Mouse (Mus musculus) liver, postnatal 0 days (tissue): Measurements from ENCODE around the gene Sox10. TPM values are rescaled to one million over a fixed set of nuclear protein-coding genes. Genes with fewer than 3 reads are reported as not detected.

Experiments used
- ATAC-seq: fragments of 200-750 bp; cut with Nextera tagmentation; 2 replicates; pipeline ENCODE4 v1.8.0; 2017; ENCODE audit warnings: mild to moderate bottlenecking, moderate library complexity
- DNase-seq: peaks from one replicate; pipeline ENCODE4 v3.0.0-alpha.2; 2016
- H3K27ac ChIP-seq: fragments of 300-500 bp; sonication (generic); 2 replicates; pipeline ENCODE4 v1.5.1; 2014; ENCODE audit warnings: antibody characterized with exemption, moderate library complexity, mild to moderate bottlenecking, low read depth
- H3K27me3 ChIP-seq: fragments of 300-500 bp; sonication (generic); 2 replicates; pipeline ENCODE4 v1.6.1; 2014; ENCODE audit warnings: low read length, control low read depth, mixed read lengths; ENCODE audit not compliant: insufficient read depth
- H3K36me3 ChIP-seq: fragments of 300-500 bp; sonication (generic); replicated peaks from 2 replicates; pipeline ENCODE4 v1.6.1; 2014; ENCODE audit warnings: mild to moderate bottlenecking, control low read depth, low read length, moderate library complexity, mixed read lengths; ENCODE audit not compliant: insufficient read depth
- H3K4me1 ChIP-seq: fragments of 300-500 bp; sonication (generic); 2 replicates; pipeline ENCODE4 v1.6.1; 2014; ENCODE audit warnings: antibody characterized with exemption, mild to moderate bottlenecking, control low read depth; ENCODE audit not compliant: insufficient read depth
- H3K4me2 ChIP-seq: fragments of 300-500 bp; sonication (generic); 2 replicates; pipeline ENCODE4 v1.6.1; 2014; ENCODE audit warnings: low read depth, mild to moderate bottlenecking, low read length, moderate library complexity, mixed read lengths
- H3K4me3 ChIP-seq: fragments of 300-500 bp; sonication (generic); 2 replicates; pipeline ENCODE4 v1.5.1; 2014; ENCODE audit warnings: low read depth, low read length
- H3K9ac ChIP-seq: fragments of 300-500 bp; sonication (generic); replicated peaks from 2 replicates; pipeline ENCODE4 v1.6.1; 2014; ENCODE audit warnings: mild to moderate bottlenecking, moderate library complexity
- H3K9me3 ChIP-seq: fragments of 300-500 bp; sonication (generic); 2 replicates; pipeline ENCODE4 v1.6.1; 2016; ENCODE audit warnings: mild to moderate bottlenecking, control low read depth, low read length, mixed read lengths
- CTCF ChIP-seq: sonication (generic); IDR thresholded peaks from 2 replicates; pipeline ENCODE4 v1.5.1; 2016; ENCODE audit warnings: antibody characterized with exemption, low read depth
- EP300 ChIP-seq: IDR thresholded peaks from 2 replicates; pipeline ENCODE4 v1.6.1; 2016; ENCODE audit warnings: antibody characterized with exemption, low read depth, mild to moderate bottlenecking
- WGBS: fragments of 180-500 bp; shearing (Covaris S2); extraction: QIAGEN DNeasy Blood & Tissue Kit; methylation state at CpG from one replicate; pipeline ENCODE4 v1.1.7; 2014; ENCODE audit not compliant: insufficient replicate concordance; 5-methylcytosine and 5-hydroxymethylcytosine counted together
- polyA plus RNA-seq: library from polyadenylated mRNA; unstranded; fragments of >200 nt; fragmentation: Nextera tagmentation; extraction: Ambion mirVana; gene quantifications from 2 replicates; pipeline ENCODE4 v1.2.1, GENCODE M21; 2015

Sox10 gene
- polyA plus RNA-seq, 1 experiment from 2014 or later: 0.07 TPM

GRCm38 (mm10) chr15:79192885-79193845 is 28.1 kb upstream of the Sox10 start:
- Histone ChIP-seq H3K27ac (no peak overlapping the region), H3K4me2 (no peak overlapping the region), H3K4me1 (peaks cover 13% of the 10 kb centered on the region; the same call in 1 of the 2 replicates), H3K4me3 (no peak overlapping the region), H3K27me3 (no peaks in the 10 kb centered on the region), H3K36me3 (no peaks in the 10 kb centered on the region), H3K9ac (no peak overlapping the region), H3K9me3 (no peaks in the 10 kb centered on the region)
- TF ChIP-seq EP300: no peak
- no peak for TF ChIP-seq CTCF
- WGBS: 58% methylated on average over 26 of the region's 27 CpGs
- no peak for DNase-seq
- no peak for ATAC-seq

- WGBS: 88% methylated on average over 6 of the region's 6 CpGs
- TF ChIP-seq CTCF (no peak), EP300 (no peak)
- ATAC-seq: no peak
- Histone ChIP-seq H3K9ac (no peak overlapping the region), H3K27ac (no peak overlapping the region), H3K4me1 (peaks cover 13% of the 10 kb centered on the region; the same call in 1 of the 2 replicates), H3K4me2 (no peak overlapping the region), H3K27me3 (no peaks in the 10 kb centered on the region), H3K9me3 (no peaks in the 10 kb centered on the region), H3K36me3 (no peaks in the 10 kb centered on the region), H3K4me3 (no peak overlapping the region)
- no peak for DNase-seq
These were observed 27.4 kb upstream of the Sox10 start for GRCm38 (mm10) chr15:79192450-79192849.

GRCm38 (mm10) chr15:79191426-79191825 is 26.4 kb upstream of the Sox10 start:
- no peaks in the 10 kb centered on the region for H3K9me3 ChIP-seq
- TF ChIP-seq EP300: no peak
- no peak for TF ChIP-seq CTCF
- H3K27ac ChIP-seq: no peak overlapping the region
- H3K9ac ChIP-seq: no peak overlapping the region
- no peaks in the 10 kb centered on the region for H3K27me3 ChIP-seq
- DNase-seq (no peak), ATAC-seq (no peak)
- H3K4me1 ChIP-seq: peaks cover 13% of the 10 kb centered on the region; the same call in 1 of the 2 replicates
- no peak overlapping the region for H3K4me3 ChIP-seq
- WGBS: 93% methylated on average over 2 of the region's 2 CpGs
- no peaks in the 10 kb centered on the region for H3K36me3 ChIP-seq
- no peak overlapping the region for H3K4me2 ChIP-seq

- DNase-seq (peak; percentile 49), ATAC-seq (peak; percentile 77)
- H3K4me3 ChIP-seq: no peak overlapping the region
- TF ChIP-seq EP300 (no peak), CTCF (no peak)
- no peak overlapping the region for H3K4me2 ChIP-seq
- H3K27ac ChIP-seq: peak overlapping the region; percentile 69
- H3K9ac ChIP-seq: no peak overlapping the region
- H3K27me3 ChIP-seq: no peaks in the 10 kb centered on the region
- H3K4me1 ChIP-seq: 0 out of 2 replicates have a peak, but pooled peaks cover 4% of the 10 kb centered on the region
- 57% methylated on average over 8 of the region's 8 CpGs for WGBS
- H3K36me3 ChIP-seq: no peaks in the 10 kb centered on the region
- no peaks in the 10 kb centered on the region for H3K9me3 ChIP-seq
These were observed 22.8 kb upstream of the Sox10 start for GRCm38 (mm10) chr15:79187819-79188218.

GRCm38 (mm10) chr15:79185213-79185612 is 20.2 kb upstream of the Sox10 start:
- Histone ChIP-seq H3K36me3 (no peaks in the 10 kb centered on the region), H3K4me1 (0 out of 2 replicates have a peak, but pooled peaks cover 2% of the 10 kb centered on the region), H3K27me3 (no peaks in the 10 kb centered on the region), H3K9ac (peak overlapping the region; percentile 26; the same call in 1 of the 2 replicates), H3K4me2 (peak overlapping the region; percentile 44), H3K27ac (peak overlapping the region; percentile 77), H3K9me3 (no peaks in the 10 kb centered on the region), H3K4me3 (no peak overlapping the region)
- TF ChIP-seq EP300 (no peak), CTCF (no peak)
- DNase-seq (no peak), ATAC-seq (peak; percentile 70)
- 63% methylated on average over 10 of the region's 10 CpGs for WGBS

GRCm38 (mm10) chr15:79176905-79177304 is 11.9 kb upstream of the Sox10 start:
- H3K4me3 ChIP-seq: no peak overlapping the region
- WGBS: 63% methylated on average over 6 of the region's 6 CpGs
- H3K27me3 ChIP-seq: no peaks in the 10 kb centered on the region
- no peaks in the 10 kb centered on the region for H3K36me3 ChIP-seq
- H3K9ac ChIP-seq: no peak overlapping the region
- DNase-seq (no peak), ATAC-seq (peak; percentile 41; the same call in 1 of the 2 replicates)
- TF ChIP-seq CTCF (no peak), EP300 (no peak)
- H3K4me1 ChIP-seq: peaks cover 5% of the 10 kb centered on the region
- no peak overlapping the region for H3K27ac ChIP-seq
- H3K4me2 ChIP-seq: no peak overlapping the region
- H3K9me3 ChIP-seq: no peaks in the 10 kb centered on the region
